Mouse (Mus musculus) lung, adult 2 months (tissue): ENCODE measurements at regions not wholly inside any gene's neighbourhood (a gene's known extent, or its start where the extent isn't known, plus 50 kb on each side); places are given as distances from the start of the nearest gene placed in this dataset.

Source experiments
- CTCF ChIP-seq: fragments of 200-500 bp; IDR thresholded peaks from 2 replicates; pipeline ENCODE4 v1.5.1; 2011; ENCODE audit warnings: mild to moderate bottlenecking, low read length, control low read depth; ENCODE audit not compliant: insufficient read depth
- POLR2A ChIP-seq: fragments of 200-500 bp; IDR thresholded peaks from 2 replicates; pipeline ENCODE4 v1.6.1; 2011; ENCODE audit warnings: low read depth, mild to moderate bottlenecking, control low read depth, low read length, borderline replicate concordance; ENCODE audit errors: extremely low read depth

GRCm38 (mm10) chr19:60073328-60073727 lies 129.9 kb upstream of the Rab11fip2 start:
- TF ChIP-seq POLR2A = no peak
- TF ChIP-seq CTCF = no peak
